Mouse (Mus musculus) stomach, postnatal 0 days (tissue): ENCODE results near the gene Frmd7.

Source experiments
- CTCF ChIP-seq: IDR thresholded peaks from 2 replicates; pipeline ENCODE4 v1.5.1; 2016; ENCODE audit warnings: antibody characterized with exemption, low read depth, mild to moderate bottlenecking, moderate library complexity
- EP300 ChIP-seq: optimal IDR thresholded peaks from 2 replicates; pipeline ENCODE3; 2016; ENCODE audit warnings: antibody characterized with exemption

DNA sequence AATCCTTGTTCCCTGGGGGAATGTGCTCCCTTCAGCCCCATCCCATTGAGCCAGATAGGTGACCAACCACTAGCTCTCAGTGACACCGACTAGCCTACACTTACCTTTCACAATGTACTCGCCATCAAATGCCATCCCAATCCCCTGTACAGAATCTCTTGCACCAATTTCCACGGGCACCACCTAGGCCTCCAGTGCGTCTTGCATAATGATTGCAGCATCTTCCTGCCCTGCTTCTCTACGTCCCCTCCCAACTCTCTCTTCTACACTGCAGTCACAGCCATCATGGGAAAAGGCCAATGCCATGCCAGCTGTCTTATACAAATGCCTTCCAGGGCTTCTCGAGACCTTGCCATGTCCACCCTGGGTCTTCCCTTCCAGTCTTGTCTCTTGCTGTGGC is 47.4 kb upstream of the Frmd7 start:
- no peak for TF ChIP-seq CTCF
- no peak for TF ChIP-seq EP300
